Mouse (Mus musculus) lung, embryonic 14.5 days (tissue): ENCODE results near the gene Sbds. TPM values are rescaled to one million over a fixed set of nuclear protein-coding genes. Genes with fewer than 3 reads are reported as not detected.
A peak's percentile ranks its signal among the peaks of the same experiment; 100 is the strongest.

Experiments used
- ATAC-seq: fragments of 200-750 bp; cut with Nextera tagmentation; 2 replicates; pipeline ENCODE4 v1.8.0; 2017; ENCODE audit warnings: mild to moderate bottlenecking, moderate TSS enrichment, moderate library complexity; ENCODE audit not compliant: insufficient read depth
- DNase-seq: peaks from one replicate; pipeline ENCODE4 v3.0.0-alpha.2; 2015
- H3K27ac ChIP-seq: fragments of 300-500 bp; sonication (generic); 2 replicates; pipeline ENCODE4 v1.5.1; 2014; ENCODE audit warnings: low read depth, mild to moderate bottlenecking, moderate library complexity
- H3K27me3 ChIP-seq: fragments of 300-500 bp; sonication (generic); 2 replicates; pipeline ENCODE4 v1.6.1; 2014; ENCODE audit warnings: low read length, control low read depth; ENCODE audit not compliant: insufficient read depth
- H3K36me3 ChIP-seq: fragments of 300-500 bp; sonication (generic); 2 replicates; pipeline ENCODE4 v1.6.1; 2014; ENCODE audit warnings: control low read depth; ENCODE audit not compliant: insufficient read depth
- H3K4me1 ChIP-seq: fragments of 300-500 bp; sonication (generic); 2 replicates; pipeline ENCODE4 v1.6.1; 2014; ENCODE audit warnings: antibody characterized with exemption, control low read depth; ENCODE audit not compliant: insufficient read depth
- H3K4me2 ChIP-seq: fragments of 300-500 bp; sonication (generic); 2 replicates; pipeline ENCODE4 v1.6.1; 2014; ENCODE audit warnings: mild to moderate bottlenecking
- H3K4me3 ChIP-seq: fragments of 300-500 bp; sonication (generic); 2 replicates; pipeline ENCODE4 v1.5.1; 2014; ENCODE audit warnings: low read depth, low read length
- H3K9ac ChIP-seq: fragments of 300-500 bp; sonication (generic); 2 replicates; pipeline ENCODE4 v1.6.1; 2014
- H3K9me3 ChIP-seq: fragments of 300-500 bp; sonication (generic); 2 replicates; pipeline ENCODE4 v1.6.1; 2016; ENCODE audit warnings: low read depth, low read length, control low read depth
- CTCF ChIP-seq: IDR thresholded peaks from 2 replicates; pipeline ENCODE4 v1.5.1; 2016; ENCODE audit warnings: antibody characterized with exemption, low read depth
- WGBS: fragments of 180-500 bp; shearing (Covaris S2); extraction: QIAGEN DNeasy Blood & Tissue Kit; methylation state at CpG from one replicate; pipeline ENCODE4 v1.1.7; 2014; 5-methylcytosine and 5-hydroxymethylcytosine counted together
- polyA plus RNA-seq: library from polyadenylated mRNA; unstranded; fragments of >200 nt; fragmentation: Nextera tagmentation; extraction: Ambion mirVana; gene quantifications from 2 replicates; pipeline ENCODE4 v1.2.1, GENCODE M21; 2014

The Sbds gene
- polyA plus RNA-seq, 1 experiment from 2014 or later: 50.7 TPM

DNA sequence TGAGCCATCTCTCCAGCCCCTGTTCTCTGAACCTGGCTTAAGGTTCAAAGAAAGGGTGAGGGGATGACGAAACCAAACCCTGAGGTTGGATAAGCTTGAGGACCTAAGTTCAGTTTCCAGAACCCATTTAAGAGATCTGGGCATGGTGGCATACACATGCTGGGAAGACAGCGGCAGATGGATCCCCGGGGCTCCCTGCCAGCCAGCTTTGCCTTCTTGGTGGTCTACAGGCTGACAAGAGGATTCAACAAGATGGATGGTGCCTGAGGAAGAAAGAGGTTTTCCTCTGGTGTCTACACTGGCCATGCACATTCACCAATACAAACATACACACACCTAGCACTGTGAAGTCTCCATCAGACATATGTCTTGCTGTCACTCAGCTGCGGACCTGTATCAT is 37.6 kb upstream of the Sbds start:
- no peak for TF ChIP-seq CTCF
- H3K4me2 ChIP-seq: no peak overlapping the region
- H3K27ac ChIP-seq: no peak overlapping the region
- no peak overlapping the region for H3K4me3 ChIP-seq
- H3K36me3 ChIP-seq: peaks cover 47% of the 10 kb centered on the region; the same call in 1 of the 2 replicates
- DNase-seq: no peak
- no peaks in the 10 kb centered on the region for H3K4me1 ChIP-seq
- no peak overlapping the region for H3K9ac ChIP-seq
- H3K27me3 ChIP-seq: no peaks in the 10 kb centered on the region
- no peak for ATAC-seq
- no peaks in the 10 kb centered on the region for H3K9me3 ChIP-seq
- 74% methylated on average over 4 of the region's 4 CpGs for WGBS

DNA sequence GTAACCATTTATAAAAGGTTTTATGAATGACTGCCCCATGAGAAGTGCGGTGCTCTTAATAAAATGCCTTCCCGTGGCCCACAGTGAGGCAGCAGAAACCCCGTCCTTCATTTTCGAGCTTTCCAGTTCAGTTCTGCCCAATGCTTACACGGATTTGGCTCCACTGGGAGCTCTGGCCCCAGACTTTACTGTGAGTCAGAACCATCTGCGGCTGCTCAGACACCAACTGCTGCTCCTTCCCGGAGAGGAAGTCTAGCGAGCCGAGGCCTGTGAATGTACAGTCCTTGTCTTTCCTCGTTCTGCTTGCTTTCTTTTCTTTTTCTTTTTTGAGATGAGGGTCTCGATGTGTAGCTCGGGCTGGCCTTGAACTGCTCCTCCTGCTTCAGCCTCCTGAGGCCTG is 35.4 kb upstream of the Sbds start:
- no peak overlapping the region for H3K9ac ChIP-seq
- no peak overlapping the region for H3K27ac ChIP-seq
- no peaks in the 10 kb centered on the region for H3K9me3 ChIP-seq
- WGBS: 90% methylated on average over 12 of the region's 12 CpGs
- H3K4me2 ChIP-seq: no peak overlapping the region
- no peaks in the 10 kb centered on the region for H3K4me1 ChIP-seq
- H3K4me3 ChIP-seq: no peak overlapping the region
- ATAC-seq (no peak), DNase-seq (no peak)
- TF ChIP-seq CTCF: no peak
- peaks cover 37% of the 10 kb centered on the region; the same call in 1 of the 2 replicates for H3K36me3 ChIP-seq
- no peaks in the 10 kb centered on the region for H3K27me3 ChIP-seq

DNA sequence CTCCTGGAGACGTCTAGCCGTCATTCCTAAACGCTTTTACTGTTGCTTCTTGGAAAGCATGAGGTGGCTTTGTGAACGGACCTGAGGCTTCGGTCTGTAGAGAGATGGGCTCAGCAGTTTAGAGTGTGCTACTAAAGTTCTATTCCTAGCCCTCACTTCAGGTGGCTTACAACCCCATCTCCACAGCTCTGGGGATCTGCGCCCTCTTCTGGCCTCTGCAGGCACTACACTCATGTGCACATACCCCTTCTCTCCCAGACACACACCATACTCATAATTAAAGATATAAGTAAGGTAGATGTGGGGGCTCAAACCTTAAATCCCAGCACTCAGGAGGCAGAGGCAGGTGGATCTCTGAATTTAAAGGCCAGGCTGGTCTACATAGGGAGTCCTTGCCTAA is 34.9 kb upstream of the Sbds start:
- Histone ChIP-seq H3K9me3 (no peaks in the 10 kb centered on the region), H3K27ac (no peak overlapping the region), H3K9ac (no peak overlapping the region), H3K27me3 (no peaks in the 10 kb centered on the region), H3K4me1 (no peaks in the 10 kb centered on the region), H3K36me3 (peaks cover 37% of the 10 kb centered on the region; the same call in 1 of the 2 replicates), H3K4me2 (no peak overlapping the region), H3K4me3 (no peak overlapping the region)
- DNase-seq: no peak
- no peak for ATAC-seq
- 98% methylated on average over 6 of the region's 6 CpGs for WGBS
- no peak; the same call in 1 of the 2 replicates for TF ChIP-seq CTCF

DNA sequence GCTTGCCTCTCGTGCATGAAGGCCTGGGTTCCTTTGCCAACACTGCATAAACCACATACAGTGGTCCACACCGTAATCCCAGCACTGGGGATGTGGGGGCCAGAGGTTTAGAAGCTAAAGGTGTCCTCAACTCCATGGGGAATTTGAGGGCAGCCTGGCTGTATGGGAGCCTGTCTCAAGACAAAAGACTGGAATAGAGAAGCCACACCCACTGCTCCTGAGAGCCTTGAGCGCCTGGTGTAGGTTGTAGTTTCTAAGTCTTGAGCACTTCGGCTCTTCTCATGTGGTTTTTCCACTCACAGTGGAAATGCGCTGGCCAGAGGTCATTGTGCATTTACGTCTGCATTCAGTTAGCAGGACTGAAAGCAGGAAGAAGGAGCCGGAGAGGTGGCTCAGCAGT is 32.8 kb upstream of the Sbds start:
- no peak for TF ChIP-seq CTCF
- ATAC-seq: no peak
- Histone ChIP-seq H3K4me1 (no peaks in the 10 kb centered on the region), H3K4me2 (no peak overlapping the region), H3K36me3 (peaks cover 49% of the 10 kb centered on the region), H3K27me3 (no peaks in the 10 kb centered on the region), H3K4me3 (no peak overlapping the region), H3K27ac (no peak overlapping the region), H3K9ac (no peak overlapping the region), H3K9me3 (no peaks in the 10 kb centered on the region)
- DNase-seq: no peak
- WGBS: 89% methylated on average over 7 of the region's 7 CpGs

DNA sequence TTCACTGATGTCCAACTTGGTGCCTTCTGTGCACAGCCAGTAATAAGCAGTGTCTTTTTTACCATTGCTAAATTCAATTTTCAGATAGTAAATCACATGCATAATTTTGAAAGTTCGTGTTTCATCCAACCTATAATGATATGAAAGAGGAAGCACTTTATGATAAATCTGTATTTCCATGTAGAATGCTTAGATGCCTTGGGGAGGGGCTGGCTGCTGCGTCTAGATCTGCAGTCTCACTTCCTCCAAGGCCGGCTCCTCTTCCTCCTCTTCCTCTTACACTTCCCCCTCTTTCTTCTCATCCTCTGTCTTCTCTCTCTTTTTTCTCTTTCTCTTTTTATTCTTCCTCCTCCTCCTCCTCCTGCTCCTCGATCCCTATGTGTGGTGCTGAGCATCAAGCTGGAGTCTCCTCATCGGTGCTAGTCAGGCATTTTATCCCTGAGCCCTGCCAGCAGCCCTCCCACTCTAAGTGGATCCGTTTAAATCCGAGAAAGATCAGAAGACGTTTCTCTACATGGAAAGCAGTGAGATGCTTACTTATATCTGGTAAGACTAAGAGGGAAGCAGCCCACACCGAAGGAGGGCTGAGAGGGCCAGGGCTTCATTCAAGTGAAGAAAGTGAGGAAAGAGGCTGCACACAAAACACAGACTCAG is 27.9 kb upstream of the Sbds start:
- Histone ChIP-seq H3K27me3 (no peaks in the 10 kb centered on the region), H3K9me3 (no peaks in the 10 kb centered on the region), H3K4me2 (no peak overlapping the region), H3K4me1 (no peaks in the 10 kb centered on the region), H3K4me3 (no peak overlapping the region), H3K9ac (no peak overlapping the region), H3K27ac (no peak overlapping the region), H3K36me3 (peaks cover 44% of the 10 kb centered on the region)
- DNase-seq: no peak
- no peak for ATAC-seq
- 96% methylated on average over 9 of the region's 9 CpGs for WGBS
- no peak for TF ChIP-seq CTCF

DNA sequence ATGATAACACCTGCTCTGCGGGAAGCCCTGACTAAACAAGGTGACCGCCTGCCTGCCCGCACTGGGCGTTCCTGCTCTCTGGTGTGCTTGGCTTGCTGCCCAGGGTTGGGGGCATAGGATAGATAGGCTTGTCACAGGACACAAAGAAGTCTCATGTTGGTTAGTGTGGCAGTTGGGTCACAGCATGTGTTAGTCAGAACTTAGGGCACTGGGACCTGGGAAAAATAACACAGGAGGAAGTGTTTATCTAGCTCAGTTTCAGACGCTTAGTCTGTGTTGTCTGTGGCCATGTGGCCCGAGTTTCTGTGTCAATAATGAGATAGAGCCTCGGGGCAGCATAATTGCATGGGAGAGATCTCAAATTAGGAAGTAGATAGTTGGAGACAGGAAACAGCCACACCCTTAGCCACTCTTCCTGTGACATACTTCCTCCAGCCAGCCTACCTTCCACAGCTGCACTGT is 22.7 kb upstream of the Sbds start:
- Histone ChIP-seq H3K36me3 (peaks cover 55% of the 10 kb centered on the region), H3K27me3 (no peaks in the 10 kb centered on the region), H3K4me1 (no peaks in the 10 kb centered on the region), H3K4me2 (no peak overlapping the region), H3K9me3 (no peaks in the 10 kb centered on the region), H3K27ac (no peak overlapping the region), H3K9ac (no peak overlapping the region), H3K4me3 (no peak overlapping the region)
- WGBS: 77% methylated on average over 7 of the region's 7 CpGs
- DNase-seq (no peak), ATAC-seq (no peak)
- no peak for TF ChIP-seq CTCF

DNA sequence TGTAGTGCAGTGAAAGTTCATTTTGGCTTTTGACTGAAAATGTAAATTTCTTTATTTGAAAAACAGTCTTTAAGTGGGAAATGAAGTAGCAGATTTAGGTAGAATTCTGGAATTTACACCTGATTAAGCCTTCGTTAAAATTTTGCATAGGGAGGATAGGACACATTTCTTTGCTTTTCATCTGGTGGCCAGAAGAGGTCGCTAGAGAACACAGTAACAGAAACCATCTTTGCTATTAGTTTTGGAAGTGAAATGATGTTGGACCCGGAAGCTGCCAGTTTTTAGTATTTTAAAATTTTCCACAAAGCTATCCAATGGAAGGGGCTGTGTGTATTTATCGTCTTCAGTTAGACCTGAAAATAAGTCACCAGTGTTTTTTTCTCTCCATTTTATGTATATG is 20.2 kb upstream of the Sbds start:
- Histone ChIP-seq H3K4me2 (no peak overlapping the region), H3K36me3 (peaks cover 56% of the 10 kb centered on the region), H3K27ac (no peak overlapping the region), H3K9me3 (no peaks in the 10 kb centered on the region), H3K27me3 (no peaks in the 10 kb centered on the region), H3K4me3 (no peak overlapping the region), H3K9ac (no peak overlapping the region), H3K4me1 (no peaks in the 10 kb centered on the region)
- peak; percentile 73 for TF ChIP-seq CTCF
- peak; percentile 72 for DNase-seq
- WGBS: 55% methylated on average over 4 of the region's 4 CpGs
- ATAC-seq: no peak

DNA sequence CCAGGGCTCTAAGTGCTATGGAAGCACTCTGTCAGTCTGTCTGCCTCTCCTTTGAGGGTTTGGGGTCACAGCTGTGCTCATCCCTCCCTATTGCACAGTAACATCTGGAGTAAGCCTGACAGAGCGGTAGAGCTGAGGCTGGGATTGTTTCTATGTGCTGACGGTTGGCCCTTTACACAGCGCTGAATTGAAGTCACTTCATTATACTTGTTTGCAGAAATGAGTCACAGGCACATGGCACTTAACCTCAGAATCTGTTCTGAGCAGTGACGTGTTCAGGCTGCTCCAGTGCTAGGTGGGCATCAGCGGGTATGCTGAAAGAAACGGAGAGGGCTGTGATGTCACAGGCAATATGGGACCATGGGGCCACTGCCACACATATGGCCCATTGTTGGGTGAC is 17.7 kb upstream of the Sbds start:
- 85% methylated on average over 6 of the region's 6 CpGs for WGBS
- H3K9me3 ChIP-seq: no peaks in the 10 kb centered on the region
- ATAC-seq: peak; percentile 35; the same call in 1 of the 2 replicates
- no peak overlapping the region for H3K4me2 ChIP-seq
- no peaks in the 10 kb centered on the region for H3K4me1 ChIP-seq
- DNase-seq: no peak
- H3K27me3 ChIP-seq: no peaks in the 10 kb centered on the region
- H3K9ac ChIP-seq: no peak overlapping the region
- no peak overlapping the region for H3K4me3 ChIP-seq
- H3K36me3 ChIP-seq: peaks cover 62% of the 10 kb centered on the region
- no peak for TF ChIP-seq CTCF
- no peak overlapping the region for H3K27ac ChIP-seq
